Mouse (Mus musculus): ENCODE measurements at regions not wholly inside any gene's neighbourhood (a gene's known extent, or its start where the extent isn't known, plus 50 kb on each side); places are given as distances from the start of the nearest gene placed in this dataset.

DNA sequence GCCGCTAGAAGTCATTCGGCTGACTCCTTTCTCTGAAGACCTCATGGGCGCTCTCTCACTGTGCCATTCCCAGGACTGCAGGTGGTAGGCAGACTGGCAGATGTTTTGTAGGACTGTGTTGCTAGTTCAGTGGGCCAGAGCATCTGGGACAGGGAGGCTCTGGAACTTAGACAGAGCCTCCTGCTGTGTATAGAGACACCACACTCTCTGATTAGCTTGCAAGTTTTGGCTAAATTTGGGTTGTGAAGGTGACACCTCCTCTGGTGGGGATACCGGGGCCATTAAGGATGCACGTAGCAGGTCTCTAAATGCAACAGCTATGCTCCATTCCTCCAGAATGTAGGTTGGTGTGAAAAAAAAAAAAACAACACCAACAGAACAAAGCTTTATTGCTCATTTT, 171.4 kb upstream of the Ppp2r3a start:
- TF ChIP-seq CTCF (IDR thresholded peaks at IDR 0.05; ENCODE audit: extremely low read depth, insufficient read depth, low read length) (no peak), POLR2A (IDR thresholded peaks at IDR 0.05; ENCODE audit: extremely low read depth, insufficient read depth, low read length) (no peak)

Measured in cortical plate, adult 2 months (tissue).